In the genomic region with DNA sequence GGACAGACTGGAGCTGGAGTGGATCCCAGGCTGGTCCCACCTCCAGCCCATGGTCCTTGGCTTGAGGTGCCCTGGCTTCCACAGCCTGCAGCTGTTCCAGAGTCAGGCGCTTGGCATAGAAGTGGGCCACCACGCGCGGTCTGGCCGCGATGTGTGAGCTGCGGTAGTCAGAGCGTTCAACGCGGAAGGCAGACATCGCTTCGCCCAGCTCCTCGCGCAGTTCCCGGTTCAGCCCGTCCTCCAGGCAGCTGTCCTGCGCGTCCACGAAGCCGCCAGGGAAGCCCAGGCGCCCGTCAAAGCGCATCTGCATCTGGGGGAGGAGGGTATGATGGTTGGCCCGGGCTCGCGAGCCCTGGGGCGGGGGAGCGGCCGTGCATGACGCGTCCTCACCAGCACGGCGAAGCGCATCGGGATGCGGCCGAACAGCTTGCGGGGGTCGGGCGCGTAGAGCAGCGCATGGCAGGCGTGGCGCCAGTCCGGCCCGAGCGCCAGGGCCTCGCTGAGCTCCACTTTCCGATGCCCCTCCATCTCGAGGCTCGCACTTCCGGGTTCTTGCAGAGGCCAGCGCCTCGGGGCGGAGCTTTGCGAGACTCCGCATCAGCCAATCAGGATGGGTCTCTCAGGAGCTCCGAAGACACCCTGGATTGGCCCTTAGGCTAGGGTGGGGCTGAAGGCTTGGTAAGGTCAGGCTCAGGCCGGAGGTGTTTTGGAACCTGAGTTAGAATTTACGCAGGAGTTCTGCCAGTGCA, we compare ENCODE assay signal across 8 mouse cellular contexts. TPM values are rescaled to one million over a fixed set of nuclear protein-coding genes. Genes with fewer than 3 reads are reported as not detected.
DNase-seq lines count a peak whose midpoint lies in the region; ATAC-seq lines count a peak whose summit lies in the region.

A gene (minus strand): TSS at position 572 of the 749 bp plus-strand sequence.

- peak within 1 kb of the TSS; percentile 64 for H3K4me3 ChIP-seq in lung, embryonic 16.5 days (ENCODE audit: low read length)

- no peaks in the 10 kb centered on the region for H3K9me3 ChIP-seq in lung, embryonic 16.5 days (ENCODE audit: control insufficient read depth, low read length)

- peak within 1 kb of the TSS; percentile 71 for H3K9ac ChIP-seq in lung, embryonic 16.5 days (ENCODE audit: low read length)

- no peaks in the 10 kb centered on the region; the same call in 1 of the 2 replicates for H3K4me1 ChIP-seq in lung, embryonic 16.5 days (replicated peaks; ENCODE audit: control insufficient read depth, insufficient read depth, low read length)

- WGBS in lung, embryonic 16.5 days, result under 1% methylated on average over 56 of the region's 60 CpGs

- H3K27me3 ChIP-seq in lung, embryonic 16.5 days (ENCODE audit: control insufficient read depth, insufficient read depth, low read depth, low read length), result no peaks in the 10 kb centered on the region

- ATAC-seq in hematopoietic stem cell, adult 5-6 weeks (replicated peaks in 1 of 2; ENCODE audit: insufficient read depth in 1 of 2, low FRiP score in 2 of 2, low TSS enrichment in 1 of 2, low read depth in 1 of 2, poor library complexity in 2 of 2, severe bottlenecking in 2 of 2), result peak; percentile 95 to 96
- ATAC-seq in lung, embryonic 16.5 days (ENCODE audit: low read depth), result peak; percentile 99

- peak; percentile 88 for DNase-seq in MEL-GATA-1-ER (ENCODE audit: extremely low read depth, low read depth)
- peak; percentile 86 for DNase-seq in cerebellum, adult 8-10 months
- DNase-seq in forelimb bud, embryonic 11.5 days (ENCODE audit: low read depth, low spot score), result peak; percentile 90
- peak; percentile 83 for DNase-seq in layer of hippocampus, adult 9-10 months (ENCODE audit: low spot score)
- peak; percentile 70 for DNase-seq in ovary, postnatal 10 days (ENCODE audit: low spot score)
- peak; percentile 88 for DNase-seq in thymus, postnatal 10 days (ENCODE audit: low spot score in 2 of 2)

- peak within 1 kb of the TSS; percentile 70 for H3K4me2 ChIP-seq in lung, embryonic 16.5 days (ENCODE audit: low read depth, low read length)

- H3K27ac ChIP-seq in lung, embryonic 16.5 days (ENCODE audit: low read length), result peak within 1 kb of the TSS; percentile 67

- no peaks in the 10 kb centered on the region for H3K36me3 ChIP-seq in lung, embryonic 16.5 days (ENCODE audit: control insufficient read depth, insufficient read depth, low read length)

RNA-seq across cellular contexts. Expression of the gene that starts here (rescaled TPM):
- total RNA-seq in hematopoietic stem cell, adult 5-6 weeks (2017), result 16.1 and 16.6 TPM in 2 replicates
- 14.0 and 15.5 TPM in 2 replicates for polyA plus RNA-seq in lung, embryonic 16.5 days (2015; fragmentation: Nextera tagmentation; extraction: Ambion mirVana)

Comparison
In these comparisons a context has a peak if more than half of its experiments do, and no peak if none do; other contexts are left out.
1. Peak in every context shown above with its lines: DNase-seq, ATAC-seq, H3K4me3 ChIP-seq and H3K27ac ChIP-seq.